ENCODE assay signal across 30 mouse cellular contexts in the genomic region with DNA sequence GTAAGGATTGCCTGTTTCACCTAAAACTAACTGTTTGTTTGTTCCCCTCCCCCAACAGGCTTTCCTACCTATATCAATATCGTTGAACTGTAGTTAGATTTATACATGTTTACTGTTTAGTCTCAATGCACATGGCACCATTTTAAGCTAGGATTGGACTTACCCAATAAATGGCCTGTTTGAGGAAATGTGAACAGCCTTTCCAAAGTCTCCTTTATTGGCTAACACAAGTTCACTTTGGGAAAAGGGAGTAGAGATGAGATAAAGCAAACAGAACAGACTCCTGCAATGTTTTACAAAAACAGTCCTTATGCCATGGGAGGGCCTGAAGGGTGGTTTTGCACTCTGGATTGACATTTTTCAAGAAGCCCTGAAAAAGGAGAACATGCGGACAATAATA. TPM values are rescaled to one million over a fixed set of nuclear protein-coding genes. Genes with fewer than 3 reads are reported as not detected.
DNase-seq lines count a peak whose midpoint lies in the region; ATAC-seq and TF ChIP-seq lines count a peak whose summit lies in the region.
"Had no signal": no experiment of that assay in that cellular context is flagged by ENCODE, and none has a peak within 500 bp of the region (broad histone marks: within the 10 kb centered on the region; RNA-seq: fewer than 3 reads in every experiment).

No protein-coding gene starts in this region.

- no peaks in the 10 kb centered on the region for H3K36me3 ChIP-seq in heart, embryonic 10.5 days
- no peaks in the 10 kb centered on the region for H3K36me3 ChIP-seq in heart, embryonic 11.5 days (ENCODE audit: control insufficient read depth, insufficient read depth, low read length)
- no peaks in the 10 kb centered on the region for H3K36me3 ChIP-seq in liver, postnatal 0 days (replicated peaks; ENCODE audit: insufficient read depth, low read length)
- H3K36me3 ChIP-seq in intestine, embryonic 16.5 days (ENCODE audit: control insufficient read depth, insufficient read depth, low read length) = no peaks in the 10 kb centered on the region
- H3K36me3 ChIP-seq in kidney, embryonic 16.5 days (ENCODE audit: insufficient read depth, low read length) = no peaks in the 10 kb centered on the region
- H3K36me3 ChIP-seq: embryonic facial prominence, embryonic 13.5 days; embryonic facial prominence, embryonic 15.5 days; forebrain, embryonic 10.5 days; forebrain, embryonic 12.5 days; G1E had no signal

- ATAC-seq in heart, embryonic 11.5 days (replicated peaks; ENCODE audit: insufficient number of reproducible peaks, low FRiP score, low TSS enrichment) = no peak
- ATAC-seq in liver, postnatal 0 days = peak; percentile 59; the same call in 1 of the 2 replicates
- no peak for ATAC-seq in intestine, embryonic 16.5 days
- no peak for ATAC-seq in kidney, embryonic 16.5 days (ENCODE audit: low FRiP score, low TSS enrichment)
- ATAC-seq: activated CD4-positive, CD25-positive, alpha-beta regulatory T cell, adult 4 months; CD4-positive, CD25-positive, alpha-beta regulatory T cell, adult 4 months; forebrain, embryonic 14.5 days; Patski had no signal

- WGBS in heart, embryonic 10.5 days = 83% methylated on average over 2 of the region's 2 CpGs
- WGBS in heart, embryonic 11.5 days (ENCODE audit: insufficient replicate concordance) = 84% methylated on average over 2 of the region's 2 CpGs
- 73% methylated on average over 2 of the region's 2 CpGs for WGBS in liver, postnatal 0 days (ENCODE audit: insufficient replicate concordance)
- 81% methylated on average over 2 of the region's 2 CpGs for WGBS in intestine, embryonic 16.5 days
- whole genome bisulfite sequencing in kidney, embryonic 16.5 days = 81% methylated on average over 2 of the region's 2 CpGs

- no peak overlapping the region for H3K9ac ChIP-seq in heart, embryonic 11.5 days (ENCODE audit: low read depth, low read length)
- H3K9ac ChIP-seq in liver, postnatal 0 days (replicated peaks) = no peak overlapping the region
- no peak overlapping the region for H3K9ac ChIP-seq in intestine, embryonic 16.5 days (ENCODE audit: low read depth, low read length)
- H3K9ac ChIP-seq in kidney, embryonic 16.5 days (replicated peaks; ENCODE audit: low read length) = no peak overlapping the region
- H3K9ac ChIP-seq: embryonic facial prominence, embryonic 13.5 days; embryonic facial prominence, embryonic 15.5 days; forebrain, embryonic 12.5 days had no signal

- H3K27ac ChIP-seq in heart, embryonic 10.5 days = 0 out of 2 replicates have a peak overlapping the region, but pooled peaks have one; percentile 44
- no peak overlapping the region for H3K27ac ChIP-seq in heart, embryonic 11.5 days (ENCODE audit: low read depth, low read length)
- no peak overlapping the region for H3K27ac ChIP-seq in liver, postnatal 0 days (ENCODE audit: low read depth)
- peak overlapping the region; percentile 77 for H3K27ac ChIP-seq in intestine, embryonic 16.5 days (ENCODE audit: low read length)
- H3K27ac ChIP-seq in kidney, embryonic 16.5 days (ENCODE audit: low read length) = no peak overlapping the region
- H3K27ac ChIP-seq: embryonic facial prominence, embryonic 13.5 days; embryonic facial prominence, embryonic 15.5 days; forebrain, embryonic 10.5 days; forebrain, embryonic 12.5 days had no signal

- TF ChIP-seq EP300 in liver, postnatal 0 days (IDR thresholded peaks at IDR 0.05; ENCODE audit: low read depth) = no peak

- H3K27me3 ChIP-seq in heart, embryonic 10.5 days (ENCODE audit: insufficient read depth, poor library complexity, severe bottlenecking) = no peaks in the 10 kb centered on the region
- H3K27me3 ChIP-seq in heart, embryonic 11.5 days (ENCODE audit: control insufficient read depth, insufficient read depth, low read length) = no peaks in the 10 kb centered on the region
- no peaks in the 10 kb centered on the region for H3K27me3 ChIP-seq in liver, postnatal 0 days (ENCODE audit: insufficient read depth, low read length)
- H3K27me3 ChIP-seq in intestine, embryonic 16.5 days (replicated peaks; ENCODE audit: control insufficient read depth, insufficient read depth, low read length) = no peaks in the 10 kb centered on the region
- H3K27me3 ChIP-seq in kidney, embryonic 16.5 days (ENCODE audit: insufficient read depth, low read length) = no peaks in the 10 kb centered on the region
- H3K27me3 ChIP-seq: CH12.LX; embryonic facial prominence, embryonic 13.5 days; embryonic facial prominence, embryonic 15.5 days; forebrain, embryonic 12.5 days; Patski had no signal

- H3K4me1 ChIP-seq in heart, embryonic 10.5 days = peaks cover 7% of the 10 kb centered on the region
- 0 out of 2 replicates have a peak, but pooled peaks cover 2% of the 10 kb centered on the region for H3K4me1 ChIP-seq in heart, embryonic 11.5 days (ENCODE audit: control insufficient read depth, insufficient read depth, low read length)
- peaks cover 14% of the 10 kb centered on the region for H3K4me1 ChIP-seq in liver, postnatal 0 days (ENCODE audit: insufficient read depth)
- no peaks in the 10 kb centered on the region for H3K4me1 ChIP-seq in intestine, embryonic 16.5 days (ENCODE audit: control insufficient read depth, insufficient read depth, low read length)
- no peaks in the 10 kb centered on the region for H3K4me1 ChIP-seq in kidney, embryonic 16.5 days (ENCODE audit: insufficient read depth, low read length)
- H3K4me1 ChIP-seq: embryonic facial prominence, embryonic 13.5 days; embryonic facial prominence, embryonic 15.5 days; forebrain, embryonic 10.5 days; forebrain, embryonic 12.5 days had no signal

- TF ChIP-seq CTCF in liver, postnatal 0 days (IDR thresholded peaks at IDR 0.05; ENCODE audit: low read depth) = no peak

- H3K4me2 ChIP-seq in heart, embryonic 11.5 days = no peak overlapping the region
- no peak overlapping the region for H3K4me2 ChIP-seq in liver, postnatal 0 days (ENCODE audit: low read depth, low read length)
- H3K4me2 ChIP-seq in intestine, embryonic 16.5 days (ENCODE audit: low read depth, low read length) = no peak overlapping the region
- H3K4me2 ChIP-seq in kidney, embryonic 16.5 days (replicated peaks; ENCODE audit: low read depth, low read length) = no peak overlapping the region
- H3K4me2 ChIP-seq: embryonic facial prominence, embryonic 13.5 days; embryonic facial prominence, embryonic 15.5 days; forebrain, embryonic 12.5 days had no signal

- no peak overlapping the region for H3K4me3 ChIP-seq in heart, embryonic 10.5 days
- no peak overlapping the region for H3K4me3 ChIP-seq in heart, embryonic 11.5 days (ENCODE audit: low read depth, low read length)
- H3K4me3 ChIP-seq in liver, postnatal 0 days (ENCODE audit: low read depth, low read length) = no peak overlapping the region
- H3K4me3 ChIP-seq in intestine, embryonic 16.5 days (ENCODE audit: low read length) = no peak overlapping the region
- H3K4me3 ChIP-seq in kidney, embryonic 16.5 days (ENCODE audit: low read length) = no peak overlapping the region
- H3K4me3 ChIP-seq: embryonic facial prominence, embryonic 13.5 days; embryonic facial prominence, embryonic 15.5 days; erythroblast, embryonic 14.5 days; forebrain, embryonic 10.5 days; forebrain, embryonic 12.5 days had no signal

- H3K9me3 ChIP-seq in heart, embryonic 10.5 days = no peaks in the 10 kb centered on the region
- H3K9me3 ChIP-seq in heart, embryonic 11.5 days (replicated peaks; ENCODE audit: control insufficient read depth, low read length) = no peaks in the 10 kb centered on the region
- no peaks in the 10 kb centered on the region for H3K9me3 ChIP-seq in liver, postnatal 0 days (ENCODE audit: low read length)
- H3K9me3 ChIP-seq in intestine, embryonic 16.5 days (ENCODE audit: control insufficient read depth, low read length) = no peaks in the 10 kb centered on the region
- no peaks in the 10 kb centered on the region for H3K9me3 ChIP-seq in kidney, embryonic 16.5 days (ENCODE audit: low read length)
- H3K9me3 ChIP-seq: embryonic facial prominence, embryonic 13.5 days; embryonic facial prominence, embryonic 15.5 days; forebrain, embryonic 10.5 days; forebrain, embryonic 12.5 days; G1E had no signal

- no peak for DNase-seq in heart, embryonic 10.5 days (ENCODE audit: low spot score)
- DNase-seq in liver, postnatal 0 days = no peak
- DNase-seq in liver (no peak), adipocyte (ENCODE audit: low spot score) (peak; percentile 22)
- DNase-seq in lung, postnatal 14 days = no peak
- DNase-seq: adrenal gland, adult 2 months; adrenal gland, postnatal 10 days; adrenal gland, postnatal 25 days; B cell, adult 2 months; cerebellum, adult 11 months; cerebellum, adult 18-20 months; cerebellum, adult 8-10 months; cerebellum, adult 9-11 months; cerebellum, postnatal 14 days; cerebellum, postnatal 36 days; embryo, embryonic 11 days had no signal

RNA-seq across cellular contexts. Expression of gene Cited2, which starts 41.6 kb away (rescaled TPM):
- 40.4 and 60.1 TPM in 2 replicates for polyA plus RNA-seq in heart, embryonic 10.5 days (2016; fragmentation: Nextera tagmentation; extraction: Ambion mirVana)
- polyA plus RNA-seq in heart, embryonic 11.5 days (2014; fragmentation: Nextera tagmentation; extraction: Ambion mirVana) = 35.4 and 42.6 TPM in 2 replicates
- polyA plus RNA-seq in liver, postnatal 0 days (2015; fragmentation: Nextera tagmentation; extraction: Ambion mirVana) = 17.0 and 17.1 TPM in 2 replicates
- polyA plus RNA-seq in intestine, embryonic 16.5 days (2015; fragmentation: Nextera tagmentation; extraction: Ambion mirVana) = 21.8 and 41.6 TPM in 2 replicates
- 62.0 and 67.8 TPM in 2 replicates for polyA plus RNA-seq in kidney, embryonic 16.5 days (2015; fragmentation: Nextera tagmentation; extraction: Ambion mirVana)

Comparison
In these comparisons a context has a peak if more than half of its experiments do, and no peak if none do; other contexts are left out.
1. H3K27ac ChIP-seq: peak in heart, embryonic 10.5 days (single experiment) and intestine, embryonic 16.5 days (single experiment); none in heart, embryonic 11.5 days (single experiment), liver, postnatal 0 days (single experiment) and kidney, embryonic 16.5 days (single experiment).